Mouse (Mus musculus): ENCODE measurements at regions not wholly inside any gene's neighbourhood (a gene's known extent, or its start where the extent isn't known, plus 50 kb on each side); places are given as distances from the start of the nearest gene placed in this dataset.

- TF ChIP-seq CTCF (IDR thresholded peaks at IDR 0.05; ENCODE audit: borderline replicate concordance, control insufficient read depth, extremely low read depth, insufficient read depth, low read length, poor library complexity) (no peak), POLR2A (IDR thresholded peaks at IDR 0.05; ENCODE audit: control insufficient read depth, extremely low read depth, insufficient read depth, low read length, poor library complexity) (no peak)
These were observed 58.7 kb upstream of the Tbl1x start for GRCm38 (mm10) chrX:77451977-77452675.
